Mouse (Mus musculus) lung, adult 2 months (tissue): Measurements from ENCODE around the gene Dclk1.

ENCODE experiments used
- CTCF ChIP-seq: fragments of 200-500 bp; IDR thresholded peaks from 2 replicates; pipeline ENCODE4 v1.5.1; 2011; ENCODE audit warnings: mild to moderate bottlenecking, low read length, control low read depth; ENCODE audit not compliant: insufficient read depth
- POLR2A ChIP-seq: fragments of 200-500 bp; IDR thresholded peaks from 2 replicates; pipeline ENCODE4 v1.6.1; 2011; ENCODE audit warnings: low read depth, mild to moderate bottlenecking, control low read depth, low read length, borderline replicate concordance; ENCODE audit errors: extremely low read depth

GRCm38 (mm10) chr3:55342445-55342844, 100.3 kb downstream of the Dclk1 start:
- TF ChIP-seq POLR2A (no peak), CTCF (no peak)
